Mouse (Mus musculus): Measurements from ENCODE around the gene Rapgef3. TPM values are rescaled to one million over a fixed set of nuclear protein-coding genes. Genes with fewer than 3 reads are reported as not detected.

The Rapgef3 gene
- total RNA-seq, 2 experiments from 2014 or later = 46.5 to 50.4 TPM

DNA sequence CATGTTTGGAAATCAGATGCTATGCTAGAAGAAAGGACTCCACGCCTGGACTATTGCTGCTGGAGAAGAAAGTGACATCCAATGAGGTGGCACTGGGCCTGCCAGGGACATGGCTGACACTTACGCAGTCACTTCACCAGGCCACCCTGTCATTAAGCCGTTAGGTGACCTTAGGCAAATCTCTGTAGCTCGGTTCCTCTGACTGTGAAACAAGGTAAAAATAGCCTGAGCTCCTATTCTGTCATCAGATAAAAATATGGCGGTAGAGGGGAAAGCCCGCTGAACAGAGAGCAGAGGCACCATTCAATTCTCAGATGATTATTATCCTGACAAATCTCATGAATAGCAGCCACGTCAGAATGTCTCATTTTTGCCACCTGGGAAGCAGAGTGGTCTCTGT is 25.7 kb downstream of the Rapgef3 start:
- no peak for DNase-seq (ENCODE audit: extremely low spot score in 1 of 2, low spot score in 2 of 2)

GRCm38 (mm10) chr15:97741662-97742061 is 26.1 kb downstream of the Rapgef3 start:
- TF ChIP-seq CTCF (IDR thresholded peaks at IDR 0.05) = no peak
- Histone ChIP-seq H3K4me3 (no peak overlapping the region), H3K27ac (no peak overlapping the region)
- intact Hi-C loops (cut with DNase I) = no loop called here
- DNase-seq (ENCODE audit: extremely low spot score in 1 of 2, low spot score in 2 of 2) = no peak

More for the DNA sequence above, 25.7 kb downstream of the Rapgef3 start:
- H3K4me3 ChIP-seq = no peak overlapping the region
- intact Hi-C loops (cut with DNase I) = no loop called here
- no peak for TF ChIP-seq CTCF (IDR thresholded peaks at IDR 0.05)
- no peak overlapping the region for H3K27ac ChIP-seq

DNA sequence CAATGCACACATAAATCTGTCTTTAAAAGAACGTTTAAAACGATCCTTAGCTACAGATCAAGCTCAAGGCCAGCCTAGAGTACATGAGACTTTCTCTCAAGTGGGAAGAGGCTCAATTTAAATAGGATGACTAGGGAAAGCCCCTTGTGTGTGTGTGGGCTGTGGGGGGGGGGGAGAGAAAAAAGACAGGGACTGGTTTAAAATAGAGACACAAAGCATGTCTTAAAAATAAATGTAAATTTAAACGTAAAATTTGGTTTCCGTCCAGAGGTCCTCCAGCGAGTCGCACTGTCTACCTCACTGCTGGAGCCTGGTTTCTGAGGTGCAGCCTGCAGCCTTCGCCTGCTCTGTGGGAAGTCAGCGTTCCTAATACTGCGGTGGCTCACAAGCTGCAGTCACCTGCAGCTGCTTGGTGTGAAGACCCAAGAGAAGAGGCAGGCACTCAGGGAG is 27.5 kb downstream of the Rapgef3 start:
- no peak for TF ChIP-seq CTCF (IDR thresholded peaks at IDR 0.05)
- H3K4me3 ChIP-seq = no peak overlapping the region
- intact Hi-C loops (cut with DNase I) = no loop called here
- DNase-seq (ENCODE audit: extremely low spot score in 1 of 2, low spot score in 2 of 2) = no peak
- H3K27ac ChIP-seq = no peak overlapping the region

DNA sequence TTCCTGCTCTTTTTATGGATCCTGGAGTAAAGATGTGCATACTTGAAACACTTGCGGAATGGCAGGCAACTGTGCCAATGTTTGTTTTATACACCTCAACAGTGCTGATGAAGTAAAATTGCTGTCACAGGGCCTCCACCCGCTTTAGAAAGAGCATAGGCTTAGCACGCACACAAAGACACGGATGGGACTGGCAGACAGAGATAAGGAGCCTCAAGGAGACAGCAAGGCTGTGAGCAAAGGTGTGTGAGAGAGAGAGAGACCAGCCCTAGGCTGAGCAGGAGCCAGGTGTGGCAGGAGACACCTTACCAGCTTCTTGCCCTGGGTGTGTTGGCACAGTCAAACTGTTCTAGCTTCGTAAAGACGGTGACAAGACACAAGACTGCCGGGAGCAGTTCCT is 28.8 kb downstream of the Rapgef3 start:
- Histone ChIP-seq H3K27ac (no peak overlapping the region), H3K4me3 (no peak overlapping the region)
- DNase-seq (ENCODE audit: extremely low spot score in 1 of 2, low spot score in 2 of 2) = no peak
- intact Hi-C loops (cut with DNase I) = no loop called here
- TF ChIP-seq CTCF (IDR thresholded peaks at IDR 0.05) = no peak

- intact Hi-C loops (cut with DNase I) = no loop called here
- Histone ChIP-seq H3K4me3 (no peak overlapping the region), H3K27ac (no peak overlapping the region)
- DNase-seq (ENCODE audit: extremely low spot score in 1 of 2, low spot score in 2 of 2) = no peak
- TF ChIP-seq CTCF (IDR thresholded peaks at IDR 0.05) = no peak
Measured at GRCm38 (mm10) chr15:97731988-97732387, 35.8 kb downstream of the Rapgef3 start.

DNA sequence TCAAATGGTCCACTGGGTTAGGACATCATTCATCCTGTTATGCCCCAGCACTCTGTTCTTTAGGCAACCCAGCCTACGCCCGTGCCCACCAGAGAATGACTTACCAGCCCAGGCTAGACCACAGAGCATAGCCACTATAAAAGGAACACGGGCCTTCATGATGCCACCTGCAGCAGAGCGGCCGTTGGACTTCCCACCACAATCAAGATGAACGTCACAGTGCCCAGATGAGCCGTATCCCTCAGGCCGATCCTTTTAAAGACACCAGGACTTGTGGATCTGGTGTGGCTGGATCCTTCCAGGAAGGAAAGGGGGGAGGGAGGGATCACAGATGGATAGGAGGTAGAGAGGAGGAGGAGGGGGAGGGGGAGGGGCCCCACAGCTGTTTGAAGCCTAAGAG is 36.7 kb downstream of the Rapgef3 start, which contains the start of gene Endou:
Gene Endou, minus strand, starts transcription at position 229 of the 400 bp plus-strand sequence.
- TF ChIP-seq CTCF (IDR thresholded peaks at IDR 0.05) = no peak
- no peak for DNase-seq (ENCODE audit: extremely low spot score in 1 of 2, low spot score in 2 of 2)
- intact Hi-C loops (cut with DNase I) = no loop called here

DNA sequence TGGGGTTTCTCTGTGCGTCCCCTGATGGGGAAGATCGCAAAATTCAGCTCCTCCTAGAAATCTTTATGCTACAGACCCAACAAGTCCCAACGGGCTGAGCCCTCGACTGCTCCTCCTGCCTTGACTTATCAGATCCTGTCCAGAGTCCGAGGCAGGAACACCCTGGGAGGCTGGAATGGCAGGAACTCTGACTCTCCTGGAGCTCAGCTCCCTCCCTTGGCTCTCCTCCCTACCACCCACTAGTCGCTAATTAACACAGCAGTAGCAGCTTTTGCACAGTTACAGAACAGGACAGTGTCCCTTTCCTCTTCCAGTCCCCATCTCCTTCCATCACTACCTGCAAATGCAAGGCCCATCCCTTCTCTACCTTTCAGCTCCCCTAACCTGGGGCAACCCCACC is 37.4 kb downstream of the Rapgef3 start:
- no peak for DNase-seq (ENCODE audit: extremely low spot score in 1 of 2, low spot score in 2 of 2)
- no peak for TF ChIP-seq CTCF (IDR thresholded peaks at IDR 0.05)
- Histone ChIP-seq H3K4me3 (no peak overlapping the region), H3K27ac (peak overlapping the region; percentile 57; the same call in 1 of the 2 replicates)
- intact Hi-C loops (cut with DNase I) = no loop called here

More for the DNA sequence above, 36.7 kb downstream of the Rapgef3 start, which contains the start of gene Endou:
- H3K27ac ChIP-seq = peak within 1 kb of the TSS; percentile 57; the same call in 1 of the 2 replicates
- H3K4me3 ChIP-seq = no peak within 1 kb of the TSS

DNA sequence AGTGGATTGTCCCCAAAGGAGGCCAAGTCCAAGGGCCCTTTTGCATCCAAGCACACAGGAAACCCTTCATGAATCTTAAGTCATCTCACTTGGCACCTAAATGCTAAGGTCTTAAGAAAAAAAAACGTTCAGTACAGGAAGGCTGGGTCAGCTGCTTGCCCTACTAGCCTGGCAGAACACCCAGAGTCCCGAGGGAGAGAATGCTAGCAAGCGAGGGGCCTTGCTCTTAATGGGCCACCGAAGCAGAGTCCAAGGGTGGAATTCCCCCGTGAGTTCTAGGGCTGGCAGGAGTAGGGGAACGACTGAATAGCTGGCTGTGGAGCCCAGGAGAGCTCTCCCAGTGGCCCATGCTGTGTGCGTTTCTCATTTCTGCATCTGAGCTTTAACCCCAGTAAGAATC is 39.0 kb downstream of the Rapgef3 start:
- no peak for TF ChIP-seq CTCF (IDR thresholded peaks at IDR 0.05)
- intact Hi-C loops (cut with DNase I) = loop anchor here (5.0 kb wide), 1 partner anchor 297 kb away; no protein-coding TSS in a partner anchor
- H3K4me3 ChIP-seq = no peak overlapping the region
- H3K27ac ChIP-seq = no peak overlapping the region
- DNase-seq (ENCODE audit: extremely low spot score in 1 of 2, low spot score in 2 of 2) = peak in 1 of 2 experiments; percentile 47

- H3K27ac ChIP-seq = peak overlapping the region; percentile 15; the same call in 1 of the 2 replicates
- H3K4me3 ChIP-seq = no peak overlapping the region
- intact Hi-C loops (cut with DNase I) = loop anchor here (5.0 kb wide), 1 partner anchor 296 kb away; no protein-coding TSS in a partner anchor
- DNase-seq (ENCODE audit: extremely low spot score in 1 of 2, low spot score in 2 of 2) = no peak
- TF ChIP-seq CTCF (IDR thresholded peaks at IDR 0.05) = no peak
Measured at GRCm38 (mm10) chr15:97728394-97728793, 39.4 kb downstream of the Rapgef3 start.

- Histone ChIP-seq H3K27ac (no peak overlapping the region), H3K4me3 (no peak overlapping the region)
- no peak for DNase-seq (ENCODE audit: extremely low spot score in 1 of 2, low spot score in 2 of 2)
- intact Hi-C loops (cut with DNase I) = loop anchor here (5.0 kb wide), 1 partner anchor 295 kb away; no protein-coding TSS in a partner anchor
- TF ChIP-seq CTCF (IDR thresholded peaks at IDR 0.05) = no peak
Measured at GRCm38 (mm10) chr15:97727520-97727919, 40.3 kb downstream of the Rapgef3 start.

DNA sequence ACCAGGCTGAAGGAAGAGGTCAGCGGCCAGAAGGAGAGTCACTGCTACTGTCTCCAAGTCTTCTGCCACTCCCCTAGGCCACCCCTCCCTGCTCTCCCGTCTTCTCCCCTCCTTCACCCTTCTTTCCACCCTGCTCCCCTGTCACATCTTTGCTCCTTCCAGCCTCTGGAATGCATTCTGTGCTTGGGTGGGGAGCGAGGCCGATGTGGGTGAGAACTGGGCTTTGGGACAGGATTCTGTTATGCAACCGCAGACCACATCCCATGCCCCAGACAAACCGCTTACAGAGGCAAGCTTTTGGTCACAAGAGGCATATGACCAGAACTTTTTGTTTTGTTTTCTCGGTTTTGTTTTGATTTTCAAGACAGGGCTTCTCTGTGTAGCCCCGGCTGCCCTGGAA is 40.7 kb downstream of the Rapgef3 start:
- no peak for DNase-seq (ENCODE audit: extremely low spot score in 1 of 2, low spot score in 2 of 2)
- no peak for TF ChIP-seq CTCF (IDR thresholded peaks at IDR 0.05)
- intact Hi-C loops (cut with DNase I) = loop anchor here (5.0 kb wide), 1 partner anchor 295 kb away; no protein-coding TSS in a partner anchor
- Histone ChIP-seq H3K27ac (no peak overlapping the region), H3K4me3 (no peak overlapping the region)

GRCm38 (mm10) chr15:97726310-97726709 is 41.5 kb downstream of the Rapgef3 start:
- no peak for DNase-seq (ENCODE audit: extremely low spot score in 1 of 2, low spot score in 2 of 2)
- Histone ChIP-seq H3K27ac (no peak overlapping the region), H3K4me3 (no peak overlapping the region)
- intact Hi-C loops (cut with DNase I) = loop anchor here (5.0 kb wide), 1 partner anchor 294 kb away; no protein-coding TSS in a partner anchor
- no peak for TF ChIP-seq CTCF (IDR thresholded peaks at IDR 0.05)

Data from left cerebral cortex, adult 2 months (tissue).